Mouse (Mus musculus): ENCODE measurements at regions not wholly inside any gene's neighbourhood (a gene's known extent, or its start where the extent isn't known, plus 50 kb on each side); places are given as distances from the start of the nearest gene placed in this dataset.

- no peak overlapping the region for H3K9ac ChIP-seq
- no peak for ATAC-seq (ENCODE audit: insufficient read depth)
- WGBS (ENCODE audit: insufficient replicate concordance) = 72% methylated on average over 10 of the region's 10 CpGs
- no peak overlapping the region for H3K27ac ChIP-seq (replicated peaks)
- no peaks in the 10 kb centered on the region for H3K4me1 ChIP-seq (replicated peaks)
- no peak overlapping the region for H3K4me3 ChIP-seq (replicated peaks)
- no peaks in the 10 kb centered on the region for H3K36me3 ChIP-seq (replicated peaks)
- no peaks in the 10 kb centered on the region for H3K9me3 ChIP-seq (replicated peaks)
- no peak overlapping the region for H3K4me2 ChIP-seq
- no peaks in the 10 kb centered on the region for H3K27me3 ChIP-seq
Measured at GRCm38 (mm10) chr9:69577661-69578405, 124.4 kb downstream of the Anxa2 start.

- no peaks in the 10 kb centered on the region for H3K4me1 ChIP-seq (replicated peaks)
- 42% methylated on average over 14 of the region's 14 CpGs for WGBS (ENCODE audit: insufficient replicate concordance)
- H3K4me3 ChIP-seq (replicated peaks) = no peak overlapping the region
- ATAC-seq (ENCODE audit: insufficient read depth) = no peak
- no peaks in the 10 kb centered on the region for H3K27me3 ChIP-seq
- H3K9me3 ChIP-seq (replicated peaks) = no peaks in the 10 kb centered on the region
- H3K27ac ChIP-seq (replicated peaks) = no peak overlapping the region
- H3K36me3 ChIP-seq (replicated peaks) = no peaks in the 10 kb centered on the region
- H3K4me2 ChIP-seq = no peak overlapping the region
- H3K9ac ChIP-seq = no peak overlapping the region
Measured at GRCm38 (mm10) chr9:69575386-69575785, 122.0 kb downstream of the Anxa2 start.

- WGBS (ENCODE audit: insufficient replicate concordance) = 70% methylated on average over 13 of the region's 13 CpGs
- Histone ChIP-seq H3K4me1 (replicated peaks) (no peaks in the 10 kb centered on the region), H3K4me3 (replicated peaks) (no peak overlapping the region), H3K27ac (replicated peaks) (no peak overlapping the region), H3K27me3 (no peaks in the 10 kb centered on the region), H3K9ac (no peak overlapping the region), H3K4me2 (no peak overlapping the region), H3K9me3 (replicated peaks) (no peaks in the 10 kb centered on the region), H3K36me3 (replicated peaks) (no peaks in the 10 kb centered on the region)
- ATAC-seq (ENCODE audit: insufficient read depth) = no peak
Measured at GRCm38 (mm10) chr9:69568631-69569230, 115.3 kb downstream of the Anxa2 start.

GRCm38 (mm10) chr9:69568222-69568621, 114.8 kb downstream of the Anxa2 start:
- H3K36me3 ChIP-seq (replicated peaks) = no peaks in the 10 kb centered on the region
- H3K9ac ChIP-seq = no peak overlapping the region
- H3K27ac ChIP-seq (replicated peaks) = no peak overlapping the region
- no peaks in the 10 kb centered on the region for H3K27me3 ChIP-seq
- no peaks in the 10 kb centered on the region for H3K9me3 ChIP-seq (replicated peaks)
- H3K4me3 ChIP-seq (replicated peaks) = no peak overlapping the region
- H3K4me1 ChIP-seq (replicated peaks) = no peaks in the 10 kb centered on the region
- no peak overlapping the region for H3K4me2 ChIP-seq
- no peak for ATAC-seq (ENCODE audit: insufficient read depth)
- WGBS (ENCODE audit: insufficient replicate concordance) = 54% methylated on average over 3 of the region's 3 CpGs

- no peaks in the 10 kb centered on the region for H3K9me3 ChIP-seq (replicated peaks)
- no peaks in the 10 kb centered on the region for H3K36me3 ChIP-seq (replicated peaks)
- H3K27me3 ChIP-seq = no peaks in the 10 kb centered on the region
- H3K4me1 ChIP-seq (replicated peaks) = no peaks in the 10 kb centered on the region
- no peak overlapping the region for H3K4me3 ChIP-seq (replicated peaks)
- no peak overlapping the region for H3K27ac ChIP-seq (replicated peaks)
- H3K9ac ChIP-seq = no peak overlapping the region
- ATAC-seq (ENCODE audit: insufficient read depth) = no peak
- no peak overlapping the region for H3K4me2 ChIP-seq
- WGBS (ENCODE audit: insufficient replicate concordance) = 61% methylated on average over 6 of the region's 6 CpGs
Measured at GRCm38 (mm10) chr9:69566996-69567395, 113.6 kb downstream of the Anxa2 start.

GRCm38 (mm10) chr9:69543241-69543640, 89.8 kb downstream of the Anxa2 start:
- WGBS (ENCODE audit: insufficient replicate concordance) = 55% methylated on average over 5 of the region's 5 CpGs
- Histone ChIP-seq H3K4me2 (no peak overlapping the region), H3K9ac (no peak overlapping the region), H3K4me3 (replicated peaks) (no peak overlapping the region), H3K27me3 (no peaks in the 10 kb centered on the region), H3K27ac (replicated peaks) (no peak overlapping the region), H3K9me3 (replicated peaks) (no peaks in the 10 kb centered on the region), H3K4me1 (replicated peaks) (no peaks in the 10 kb centered on the region), H3K36me3 (replicated peaks) (no peaks in the 10 kb centered on the region)
- ATAC-seq (ENCODE audit: insufficient read depth) = no peak
